Mouse (Mus musculus) ES-CJ7 (cell line): Measurements from ENCODE around the gene Col4a1.

ENCODE experiments used
- DNase-seq: peaks from one replicate; pipeline ENCODE4 v3.0.0; 2011; ENCODE audit warnings: low read depth, low spot score

Col4a1 gene

DNA sequence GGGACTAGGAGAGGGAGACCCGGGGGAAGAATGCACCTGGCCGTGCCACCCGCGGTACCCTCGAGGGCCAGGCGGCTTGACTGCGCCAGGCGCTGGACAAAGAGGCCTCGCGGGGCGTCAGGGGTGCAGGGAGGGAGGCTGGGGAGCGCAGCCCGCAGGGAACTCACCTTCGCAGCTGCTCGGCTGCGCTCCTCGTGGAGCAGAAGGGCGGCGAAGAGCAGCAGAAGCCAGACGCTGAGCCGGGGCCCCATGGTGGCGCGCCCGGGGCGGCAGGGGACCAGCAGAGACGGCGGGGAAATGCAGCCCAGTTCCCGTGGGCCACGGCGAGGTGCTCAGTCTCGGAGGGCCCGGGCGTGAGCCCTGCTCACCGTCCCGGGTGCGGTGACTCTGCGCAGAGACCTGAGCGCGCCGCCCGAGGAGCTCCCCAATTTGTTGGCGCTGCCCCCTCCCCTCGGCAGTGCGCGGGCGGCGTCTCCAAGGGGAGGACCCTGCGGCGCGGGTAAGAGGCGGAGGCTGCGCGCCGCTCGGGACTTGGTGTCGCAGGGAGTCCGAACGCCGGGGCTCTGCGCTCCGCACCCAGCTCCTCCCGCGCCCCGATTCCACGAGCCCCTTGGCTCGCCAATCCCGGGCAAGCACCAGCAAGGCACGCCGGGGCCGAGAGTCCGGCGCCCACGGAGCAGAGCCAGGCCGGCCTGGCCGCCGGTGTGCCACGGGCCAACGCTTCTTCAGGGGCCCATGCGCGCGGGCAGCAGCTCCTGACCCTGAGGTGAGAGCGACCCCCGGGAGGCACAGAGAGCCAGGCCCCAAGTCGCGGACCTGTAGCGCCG lies at the start of gene Col4a1, which contains the start of gene Col4a2:
Gene Col4a1, minus strand, starts transcription at position 478 of the 827 bp plus-strand sequence.
Gene Col4a2, plus strand, starts transcription at position 457 of the 827 bp plus-strand sequence.
- peak; percentile 71 for DNase-seq

DNA sequence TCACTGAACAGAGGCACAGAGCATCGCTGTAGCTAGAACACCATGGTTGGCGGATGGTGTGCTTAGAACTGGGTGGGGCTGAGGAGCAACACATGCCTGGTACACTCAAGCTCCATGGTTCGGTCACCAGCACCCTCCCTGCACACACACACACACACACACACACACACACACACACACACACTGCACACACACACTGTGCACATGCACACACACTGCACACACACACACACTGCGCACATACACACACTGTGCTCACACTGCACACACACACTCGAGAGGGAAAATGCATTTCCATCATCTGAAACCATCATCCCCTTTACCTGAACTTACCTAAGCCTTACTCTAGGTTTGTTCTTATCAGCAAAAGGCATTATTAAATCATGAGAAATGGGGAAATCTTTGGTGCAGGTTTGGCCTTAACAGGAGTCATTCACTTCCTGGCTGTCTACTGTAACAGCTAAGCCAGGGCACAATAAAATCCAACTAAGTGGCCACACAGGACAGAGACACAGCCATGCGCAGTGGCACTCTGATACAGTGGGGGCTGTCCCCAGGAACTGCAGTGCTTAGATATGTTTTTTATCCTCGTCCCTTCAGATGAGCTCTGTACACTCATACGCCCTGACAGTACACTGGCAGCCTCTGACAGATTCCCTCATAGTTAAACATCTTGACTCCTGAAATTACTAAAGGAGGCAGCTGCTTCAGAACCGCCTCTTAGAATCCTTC lies 49.1 kb upstream of the Col4a1 start:
- DNase-seq = no peak

- no peak for DNase-seq
Observed at GRCm38 (mm10) chr8:11359846-11360245, 47.2 kb upstream of the Col4a1 start.

DNA sequence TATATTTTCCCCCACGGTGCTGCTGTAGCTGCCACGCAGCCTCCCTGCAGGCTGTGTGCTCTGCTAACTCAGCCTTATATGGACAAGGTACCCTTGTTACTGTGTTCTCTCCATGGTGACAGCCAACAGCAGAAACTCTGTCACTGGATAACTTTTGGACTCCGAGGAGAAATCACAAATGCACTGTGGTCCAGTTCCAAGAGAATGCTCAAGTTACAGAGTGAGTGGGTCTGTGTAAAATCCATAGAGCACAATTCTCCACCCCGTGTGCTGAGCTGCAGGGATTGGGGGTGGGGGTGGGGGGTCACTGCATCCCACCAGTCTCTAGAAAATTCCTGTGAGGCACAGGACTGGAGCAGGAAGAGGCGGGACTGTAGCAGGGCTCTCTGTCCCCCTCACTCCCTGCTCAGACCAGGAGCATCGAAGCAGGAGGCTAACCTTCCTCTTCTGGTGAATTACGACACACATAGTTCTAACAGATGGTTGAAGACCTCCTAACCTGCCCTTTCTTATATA lies 45.4 kb upstream of the Col4a1 start:
- DNase-seq = no peak

DNA sequence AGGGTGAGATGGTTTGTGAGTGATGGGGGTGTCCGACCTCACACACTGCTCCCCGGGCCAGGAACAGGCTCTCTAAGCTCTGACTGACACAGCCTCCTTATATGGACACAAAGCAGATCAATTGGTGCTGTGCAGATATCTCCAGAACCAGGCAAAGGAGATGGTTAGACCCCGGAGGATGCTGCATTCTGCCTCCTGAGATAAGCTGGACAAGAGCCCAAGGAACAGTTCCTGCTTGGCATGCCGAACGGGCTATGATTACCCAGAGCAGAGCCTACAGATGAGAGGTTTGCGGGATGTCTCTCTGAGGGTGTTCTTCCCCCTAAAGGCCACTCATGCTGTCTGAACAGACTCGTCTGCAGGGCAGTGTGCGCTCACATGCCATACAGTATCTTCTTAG lies 44.1 kb upstream of the Col4a1 start:
- DNase-seq = no peak

DNA sequence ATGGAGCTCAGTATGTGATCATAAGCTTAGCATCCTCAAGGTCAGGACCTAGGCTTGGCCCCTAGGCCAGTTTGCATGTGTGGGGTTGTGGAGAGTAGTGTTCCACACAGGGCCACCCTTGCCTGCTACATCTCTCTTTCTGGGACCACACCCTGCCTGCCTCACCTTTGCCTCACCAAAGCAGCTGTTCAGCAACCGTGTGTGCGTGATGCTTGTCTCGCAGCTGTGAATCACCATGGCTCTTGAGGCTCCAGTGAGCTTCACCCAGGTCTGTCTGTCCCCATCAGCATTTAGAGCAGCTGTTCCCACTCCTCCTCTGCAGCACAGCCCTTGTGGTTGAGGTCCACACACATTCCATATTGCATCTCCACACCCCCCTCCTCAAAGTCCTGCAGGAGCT lies 43.3 kb upstream of the Col4a1 start:
- no peak for DNase-seq

DNA sequence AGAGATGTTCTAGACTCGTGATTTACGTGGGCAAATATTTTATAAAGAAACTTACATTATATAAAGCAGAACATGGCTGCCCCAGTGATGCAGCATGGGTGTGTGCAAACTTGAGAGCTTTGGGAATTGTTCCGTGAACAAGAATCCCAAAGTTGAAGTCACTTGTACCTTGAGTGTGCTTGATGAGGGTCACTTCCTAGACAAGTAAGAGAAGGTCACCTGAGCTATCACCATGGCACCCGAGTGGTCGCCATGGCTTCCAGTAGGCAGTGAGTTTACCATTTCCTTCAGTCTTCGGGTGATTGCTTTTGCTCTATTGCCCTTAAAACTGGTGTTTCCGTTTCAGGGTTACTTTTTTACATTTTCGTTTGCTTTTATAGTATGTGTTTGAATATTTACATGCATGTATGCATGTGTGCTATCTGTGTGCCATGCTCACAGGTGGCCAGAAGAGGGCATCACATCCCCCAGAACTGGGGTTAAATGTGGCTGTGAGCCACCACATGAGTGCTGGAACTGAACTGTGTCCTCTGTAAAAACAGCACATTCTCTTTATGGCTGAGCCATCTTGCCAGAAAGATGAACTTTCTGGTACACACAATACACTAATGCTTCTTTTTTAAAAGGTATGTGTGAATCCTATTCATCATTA lies 42.3 kb upstream of the Col4a1 start:
- DNase-seq = no peak

DNA sequence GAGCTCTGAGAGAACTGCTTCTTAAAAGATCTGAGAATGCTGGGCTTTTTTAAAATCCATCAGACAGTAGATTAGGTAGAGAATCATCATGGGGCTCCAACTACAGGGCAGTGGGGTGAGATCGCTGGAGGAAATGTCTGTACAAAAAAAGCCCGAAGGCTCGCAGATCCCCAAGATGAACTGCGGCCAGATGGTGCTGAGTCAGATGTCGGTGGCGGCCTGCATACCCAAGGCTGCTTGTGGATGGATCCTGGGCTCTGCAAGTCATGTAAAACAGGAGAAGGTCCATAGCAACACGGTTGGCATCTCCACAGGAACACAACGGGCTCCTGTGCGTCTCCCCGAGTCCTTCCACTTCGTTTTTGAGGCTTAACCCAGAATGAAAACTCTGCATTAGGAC lies 39.9 kb upstream of the Col4a1 start:
- no peak for DNase-seq

DNA sequence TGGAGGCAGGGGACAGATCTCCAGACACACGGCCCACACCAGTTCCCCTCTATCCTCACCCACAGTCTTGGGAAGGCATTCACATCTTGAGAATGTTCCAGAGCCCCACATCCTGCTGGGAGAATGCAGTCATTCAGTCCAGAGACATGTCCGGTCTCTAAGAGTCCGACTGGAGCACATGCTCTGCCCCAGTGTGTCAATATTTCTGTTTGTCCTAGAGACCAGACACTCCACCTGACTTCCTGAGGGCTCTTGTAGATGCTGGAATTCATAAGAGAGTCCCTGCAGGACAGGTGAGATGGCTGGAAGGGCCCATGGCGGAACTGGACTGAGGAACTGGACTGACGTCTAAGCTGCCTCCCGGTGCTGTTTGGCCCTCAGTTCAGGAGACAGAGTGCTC lies 38.7 kb upstream of the Col4a1 start:
- no peak for DNase-seq

GRCm38 (mm10) chr8:11348622-11349021 lies 36.0 kb upstream of the Col4a1 start:
- no peak for DNase-seq

GRCm38 (mm10) chr8:11347699-11348098 lies 35.1 kb upstream of the Col4a1 start:
- no peak for DNase-seq

- no peak for DNase-seq
Observed at GRCm38 (mm10) chr8:11346225-11346624, 33.6 kb upstream of the Col4a1 start.

DNA sequence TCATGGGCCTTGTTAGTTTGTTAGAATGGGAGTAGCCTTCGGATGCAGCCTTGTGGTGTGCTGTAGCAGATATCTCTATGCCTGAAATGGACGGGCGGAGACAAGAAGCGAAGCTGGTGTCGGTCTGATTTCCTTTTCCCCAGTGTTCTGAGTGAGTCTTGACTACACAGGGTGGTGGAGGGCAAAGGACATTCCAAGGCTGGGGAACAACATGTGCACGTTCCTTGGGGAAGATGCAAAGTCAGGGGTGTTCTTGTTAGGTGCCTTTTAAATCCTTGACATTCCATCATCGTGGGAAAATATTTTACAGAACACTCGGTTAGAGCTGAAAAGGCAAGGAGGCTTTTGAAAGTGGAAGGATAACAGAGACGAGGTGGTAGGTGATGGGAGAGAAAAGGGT lies 31.8 kb upstream of the Col4a1 start:
- no peak for DNase-seq

- DNase-seq = no peak
Observed at GRCm38 (mm10) chr8:11341111-11341566, 28.5 kb upstream of the Col4a1 start.

DNA sequence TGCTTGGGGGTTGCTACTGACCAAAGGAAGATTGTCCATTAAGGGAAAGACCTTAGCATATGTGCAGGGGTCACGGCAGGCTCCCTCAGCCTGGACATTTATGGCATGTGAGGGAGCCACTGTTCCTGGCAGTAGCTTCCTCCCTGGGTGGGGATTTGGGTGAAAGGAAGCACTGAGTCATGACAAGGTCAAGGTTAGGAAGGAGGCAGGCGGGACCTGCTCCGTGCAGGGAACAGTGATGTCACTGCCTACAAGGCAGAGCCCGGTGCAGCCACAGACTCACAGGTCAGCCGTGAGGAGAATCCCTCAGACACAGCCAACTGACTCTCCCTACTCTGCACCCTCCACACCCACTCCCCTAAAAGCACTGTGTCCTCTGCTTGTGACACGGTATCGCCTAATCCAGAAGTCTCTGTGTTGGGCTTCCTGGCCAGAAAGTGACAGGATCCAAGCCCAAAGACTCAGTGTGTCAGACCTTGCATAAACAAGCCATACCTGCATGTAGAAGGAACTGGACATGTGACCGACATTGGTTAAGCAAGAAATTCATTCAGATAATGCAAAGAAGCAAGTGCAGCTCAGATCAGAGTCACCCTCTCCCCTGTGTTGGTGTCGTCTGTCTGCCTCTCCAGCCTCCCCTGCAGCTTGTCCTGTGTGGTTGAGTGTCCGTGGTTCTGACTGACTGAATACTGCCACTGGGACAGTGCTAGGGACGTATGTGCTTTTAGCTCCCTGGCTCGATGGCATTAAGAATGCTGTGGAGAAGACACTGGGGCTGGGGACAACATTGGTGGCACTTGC lies 27.9 kb upstream of the Col4a1 start:
- DNase-seq = peak; percentile 62

GRCm38 (mm10) chr8:11338507-11338906 lies 25.9 kb upstream of the Col4a1 start:
- DNase-seq = no peak

GRCm38 (mm10) chr8:11337642-11338041 lies 25.0 kb upstream of the Col4a1 start:
- no peak for DNase-seq

DNA sequence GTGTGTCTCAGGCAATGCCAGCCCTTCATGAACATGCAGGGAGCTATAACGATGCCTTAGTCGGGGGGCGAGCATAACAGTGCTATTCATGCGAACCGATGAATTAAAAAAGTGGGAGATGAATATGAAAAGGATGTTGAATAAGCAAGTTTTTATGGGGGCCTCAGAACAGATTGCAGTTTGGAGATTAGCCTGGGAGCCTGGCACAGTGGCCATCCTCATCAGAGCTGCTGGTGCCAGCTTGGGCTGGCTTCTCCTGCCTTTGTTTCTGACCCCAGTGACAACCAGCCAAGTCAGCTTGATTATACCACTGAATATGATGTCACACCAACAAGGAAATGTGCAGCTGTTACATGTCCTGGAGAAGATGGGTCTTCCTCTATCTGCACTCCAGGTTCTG lies 23.7 kb upstream of the Col4a1 start:
- no peak for DNase-seq

DNA sequence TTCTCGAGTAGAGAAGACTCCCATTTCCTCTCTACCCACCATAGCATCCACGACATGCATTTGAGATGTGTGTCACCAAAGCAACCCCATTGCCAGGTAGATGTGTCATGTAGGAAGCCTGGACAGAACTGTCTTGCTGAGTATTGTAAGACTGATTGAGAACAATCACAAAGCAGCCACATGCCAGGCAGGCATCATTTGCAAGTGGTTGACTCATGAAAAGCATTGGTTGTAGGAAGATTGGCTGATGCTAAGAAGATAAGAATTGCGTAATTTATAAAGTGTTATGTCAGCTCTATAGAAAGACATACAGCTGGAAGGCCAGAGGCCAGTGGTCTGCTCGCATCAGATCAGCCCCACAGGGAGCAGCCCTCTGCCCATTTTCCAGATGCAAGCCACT lies 22.6 kb upstream of the Col4a1 start:
- DNase-seq = no peak

- DNase-seq = no peak
Observed at GRCm38 (mm10) chr8:11334493-11334892, 21.9 kb upstream of the Col4a1 start.

GRCm38 (mm10) chr8:11333746-11334145 lies 21.1 kb upstream of the Col4a1 start:
- no peak for DNase-seq
